Mouse (Mus musculus): ENCODE results near the gene P2ry12.

GRCm38 (mm10) chr3:59174426-59175154, 88.1 kb downstream of the P2ry12 start:
- TF ChIP-seq CTCF (IDR thresholded peaks at IDR 0.05; ENCODE audit: low read depth, low read length) (no peak), POLR2A (IDR thresholded peaks at IDR 0.05; ENCODE audit: insufficient read depth, low read length) (no peak), EP300 (IDR thresholded peaks at IDR 0.05; ENCODE audit: insufficient read depth, low read depth, low read length) (no peak)
